Mouse (Mus musculus): ENCODE data around the gene Slc24a5.

Slc24a5 gene

GRCm38 (mm10) chr2:125122288-125122623 is 54.3 kb downstream of the Slc24a5 start:
- no peak for DNase-seq

GRCm38 (mm10) chr2:125122624-125123476 is 54.9 kb downstream of the Slc24a5 start:
- DNase-seq: peak; percentile 35 to 63

GRCm38 (mm10) chr2:125123477-125123852 is 55.5 kb downstream of the Slc24a5 start, which contains the start of gene Myef2:
Gene Myef2 (minus strand): TSS chr2:125123661.
- peak; percentile 65 to 91 for DNase-seq

- no peak for DNase-seq
Observed at GRCm38 (mm10) chr2:125125824-125126223, 57.9 kb downstream of the Slc24a5 start.

GRCm38 (mm10) chr2:125126792-125127191 is 58.9 kb downstream of the Slc24a5 start:
- DNase-seq: no peak

- no peak for DNase-seq
Observed at GRCm38 (mm10) chr2:125134113-125134512, 66.2 kb downstream of the Slc24a5 start.

- DNase-seq: peak; percentile 47 to 87
Observed at GRCm38 (mm10) chr2:125135903-125136811, 68.2 kb downstream of the Slc24a5 start, which contains the start of gene Ctxn2. Gene Ctxn2 (plus strand): TSS chr2:125136692.

- no peak for DNase-seq
Observed at GRCm38 (mm10) chr2:125136846-125137245, 68.9 kb downstream of the Slc24a5 start.
